Mouse (Mus musculus) embryonic facial prominence, embryonic 11.5 days (tissue): ENCODE measurements at regions not wholly inside any gene's neighbourhood (a gene's known extent, or its start where the extent isn't known, plus 50 kb on each side); places are given as distances from the start of the nearest gene placed in this dataset.

Experiments used
- ATAC-seq: fragments of 200-750 bp; cut with Nextera tagmentation; replicated peaks from 2 replicates; pipeline ENCODE4 v1.8.0; 2017; ENCODE audit warnings: low read depth; ENCODE audit not compliant: insufficient number of reproducible peaks, low FRiP score, low TSS enrichment
- DNase-seq: peaks from one replicate; pipeline ENCODE4 v3.0.0-alpha.2; 2015; ENCODE audit warnings: low spot score
- H3K27ac ChIP-seq: fragments of 300-500 bp; sonication (generic); replicated peaks from 2 replicates; pipeline ENCODE4 v1.5.1; 2014; ENCODE audit warnings: mild to moderate bottlenecking, low read depth, low read length, control low read depth
- H3K27me3 ChIP-seq: fragments of 300-500 bp; sonication (generic); 2 replicates; pipeline ENCODE4 v1.6.1; 2014; ENCODE audit warnings: mild to moderate bottlenecking, low read length, moderate library complexity, mixed read lengths; ENCODE audit not compliant: control insufficient read depth, insufficient read depth
- H3K36me3 ChIP-seq: fragments of 300-500 bp; sonication (generic); replicated peaks from 2 replicates; pipeline ENCODE4 v1.6.1; 2014; ENCODE audit warnings: low read depth, mild to moderate bottlenecking, low read length, moderate library complexity, mixed read lengths; ENCODE audit not compliant: control insufficient read depth, insufficient read depth
- H3K4me1 ChIP-seq: fragments of 300-500 bp; sonication (generic); 2 replicates; pipeline ENCODE4 v1.6.1; 2014; ENCODE audit warnings: low read length, mixed read lengths; ENCODE audit not compliant: control insufficient read depth, insufficient read depth
- H3K4me2 ChIP-seq: fragments of 300-500 bp; sonication (generic); 2 replicates; pipeline ENCODE4 v1.6.1; 2014; ENCODE audit warnings: low read depth, mild to moderate bottlenecking, control low read depth, low read length, moderate library complexity
- H3K4me3 ChIP-seq: fragments of 300-500 bp; sonication (generic); 2 replicates; pipeline ENCODE4 v1.5.1; 2014; ENCODE audit warnings: low read depth, low read length, control low read depth
- H3K9ac ChIP-seq: fragments of 300-500 bp; sonication (generic); replicated peaks from 2 replicates; pipeline ENCODE4 v1.6.1; 2014; ENCODE audit warnings: mild to moderate bottlenecking, control low read depth, low read length
- H3K9me3 ChIP-seq: fragments of 300-500 bp; sonication (generic); replicated peaks from 2 replicates; pipeline ENCODE4 v1.6.1; 2016; ENCODE audit warnings: mild to moderate bottlenecking, low read length, inconsistent platforms, mixed read lengths; ENCODE audit not compliant: control insufficient read depth
- WGBS: fragments of 180-500 bp; shearing (Covaris S2); extraction: QIAGEN DNeasy Blood & Tissue Kit; methylation state at CpG from one replicate; pipeline ENCODE4 v1.1.7; 2014; 5-methylcytosine and 5-hydroxymethylcytosine counted together

DNA sequence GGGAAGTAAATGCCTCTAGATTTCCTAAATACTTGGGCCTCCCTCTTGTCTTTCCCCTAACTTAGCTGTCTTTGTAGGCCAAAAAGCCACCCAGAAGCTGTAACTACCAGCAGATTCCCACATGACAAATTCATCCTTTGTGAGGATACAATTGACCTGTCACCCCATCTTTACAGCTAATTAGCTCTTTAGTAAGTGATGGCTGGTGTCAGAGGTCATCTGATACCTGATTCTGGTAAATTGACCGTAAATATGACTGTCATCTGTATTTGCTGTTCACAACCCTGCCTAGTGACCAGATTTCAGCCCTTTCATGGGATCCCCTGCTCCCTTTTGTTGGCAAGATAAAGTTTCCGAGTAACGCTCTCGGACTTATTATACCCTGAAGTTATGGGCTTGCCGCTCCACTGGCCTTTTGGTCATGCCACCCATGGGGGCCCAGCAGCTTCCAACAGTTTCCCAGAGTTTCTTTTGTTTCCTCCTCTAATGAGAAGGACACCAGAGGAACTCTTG is 279.5 kb downstream of the Gpat3 start:
- ATAC-seq (no peak), DNase-seq (peak; percentile 14)
- Histone ChIP-seq H3K4me3 (no peak overlapping the region), H3K27me3 (no peaks in the 10 kb centered on the region), H3K4me1 (no peaks in the 10 kb centered on the region), H3K9ac (no peak overlapping the region), H3K9me3 (no peaks in the 10 kb centered on the region), H3K27ac (no peak overlapping the region), H3K36me3 (no peaks in the 10 kb centered on the region), H3K4me2 (no peak overlapping the region)
- WGBS, result 24% methylated on average over 5 of the region's 5 CpGs

DNA sequence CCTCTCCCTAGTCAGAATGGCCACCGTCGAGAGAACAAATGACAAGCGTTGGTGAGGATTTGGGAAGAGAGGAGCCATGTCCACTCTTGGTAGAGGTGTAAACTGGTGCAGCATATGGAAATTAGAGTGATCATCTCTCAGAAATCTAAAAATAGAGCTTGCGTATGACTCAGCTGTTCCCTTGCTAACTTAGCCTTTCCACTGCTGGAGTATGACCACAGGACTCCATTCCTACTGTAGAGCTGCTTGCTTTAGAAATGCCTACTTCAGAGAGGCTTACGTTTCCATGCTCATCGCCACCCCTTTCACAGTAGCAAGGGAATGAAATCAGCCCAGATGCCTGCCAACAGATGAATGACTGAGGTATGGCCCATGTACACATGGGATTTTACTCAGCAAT is 277.4 kb downstream of the Gpat3 start:
- H3K4me3 ChIP-seq, result no peak overlapping the region
- H3K9me3 ChIP-seq, result no peaks in the 10 kb centered on the region
- H3K4me1 ChIP-seq, result no peaks in the 10 kb centered on the region
- no peak for ATAC-seq
- no peak overlapping the region for H3K27ac ChIP-seq
- no peaks in the 10 kb centered on the region for H3K36me3 ChIP-seq
- H3K4me2 ChIP-seq, result no peak overlapping the region
- no peak overlapping the region for H3K9ac ChIP-seq
- WGBS, result 92% methylated on average over 6 of the region's 6 CpGs
- no peaks in the 10 kb centered on the region for H3K27me3 ChIP-seq
- no peak for DNase-seq

DNA sequence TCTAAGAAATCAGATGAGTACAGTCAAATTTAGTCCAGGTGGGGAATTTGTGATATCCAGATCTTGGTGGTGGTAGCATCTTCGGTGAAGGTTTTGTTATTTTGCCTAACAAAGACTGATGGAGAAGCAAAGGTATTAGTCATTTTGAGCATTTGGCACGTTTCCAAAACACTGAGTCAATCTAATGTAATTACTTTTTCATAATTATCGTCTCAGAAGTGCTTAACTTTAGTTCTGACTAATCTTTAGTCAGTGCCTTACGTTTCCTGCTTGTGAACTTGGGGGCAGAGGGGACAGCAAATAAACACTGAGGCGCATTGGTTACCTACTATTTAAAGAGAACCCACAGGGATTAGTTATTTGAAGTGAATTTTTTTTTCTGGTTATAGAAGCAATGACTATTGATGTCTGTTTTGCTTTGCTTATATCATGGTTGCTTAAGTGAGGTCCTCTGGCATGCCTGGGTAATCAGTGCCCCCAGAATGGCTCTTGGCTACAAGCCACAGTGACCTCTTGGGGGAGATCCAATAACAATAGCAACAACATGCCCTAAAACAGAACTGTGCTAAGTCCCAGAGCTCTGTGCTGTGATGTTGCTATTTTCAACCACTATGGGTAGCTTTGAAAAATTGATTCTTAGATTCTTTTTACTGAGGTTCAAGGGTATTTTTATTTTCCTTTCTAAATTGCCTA is 275.1 kb downstream of the Gpat3 start:
- Histone ChIP-seq H3K27me3 (no peaks in the 10 kb centered on the region), H3K4me3 (no peak overlapping the region), H3K36me3 (no peaks in the 10 kb centered on the region), H3K27ac (no peak overlapping the region), H3K4me1 (no peaks in the 10 kb centered on the region), H3K4me2 (no peak overlapping the region), H3K9me3 (no peaks in the 10 kb centered on the region), H3K9ac (no peak overlapping the region)
- ATAC-seq (no peak), DNase-seq (peak; percentile 19)
- 51% methylated on average over 5 of the region's 5 CpGs for WGBS

- Histone ChIP-seq H3K4me3 (no peak overlapping the region), H3K27me3 (no peaks in the 10 kb centered on the region), H3K9me3 (no peaks in the 10 kb centered on the region), H3K4me2 (no peak overlapping the region), H3K4me1 (no peaks in the 10 kb centered on the region), H3K27ac (no peak overlapping the region), H3K36me3 (no peaks in the 10 kb centered on the region), H3K9ac (no peak overlapping the region)
- WGBS, result 40% methylated on average over 7 of the region's 7 CpGs
- DNase-seq (peak; percentile 2), ATAC-seq (no peak)
These were observed 266.7 kb downstream of the Gpat3 start for GRCm38 (mm10) chr5:101112151-101112769.

- H3K4me3 ChIP-seq, result no peak overlapping the region
- ATAC-seq, result no peak
- H3K36me3 ChIP-seq, result no peaks in the 10 kb centered on the region
- no peak for DNase-seq
- no peaks in the 10 kb centered on the region for H3K27me3 ChIP-seq
- H3K9ac ChIP-seq, result no peak overlapping the region
- no peaks in the 10 kb centered on the region for H3K4me1 ChIP-seq
- H3K9me3 ChIP-seq, result no peaks in the 10 kb centered on the region
- no peak overlapping the region for H3K27ac ChIP-seq
- 63% methylated on average over 4 of the region's 4 CpGs for WGBS
- H3K4me2 ChIP-seq, result no peak overlapping the region
These were observed 266.1 kb downstream of the Gpat3 start for GRCm38 (mm10) chr5:101111619-101112018.

- no peak overlapping the region for H3K9ac ChIP-seq
- 89% methylated on average over 11 of the region's 11 CpGs for WGBS
- no peak overlapping the region for H3K4me2 ChIP-seq
- ATAC-seq (no peak), DNase-seq (no peak)
- H3K4me1 ChIP-seq, result no peaks in the 10 kb centered on the region
- H3K27ac ChIP-seq, result no peak overlapping the region
- H3K4me3 ChIP-seq, result no peak overlapping the region
- no peaks in the 10 kb centered on the region for H3K36me3 ChIP-seq
- no peaks in the 10 kb centered on the region for H3K9me3 ChIP-seq
- H3K27me3 ChIP-seq, result no peaks in the 10 kb centered on the region
These were observed 255.6 kb downstream of the Gpat3 start for GRCm38 (mm10) chr5:101100975-101101699.

- no peak for DNase-seq
- no peaks in the 10 kb centered on the region for H3K27me3 ChIP-seq
- H3K4me2 ChIP-seq, result no peak overlapping the region
- H3K4me3 ChIP-seq, result no peak overlapping the region
- no peaks in the 10 kb centered on the region for H3K36me3 ChIP-seq
- H3K9me3 ChIP-seq, result no peaks in the 10 kb centered on the region
- no peak for ATAC-seq
- H3K27ac ChIP-seq, result no peak overlapping the region
- no peaks in the 10 kb centered on the region for H3K4me1 ChIP-seq
- WGBS, result 83% methylated on average over 21 of the region's 21 CpGs
- no peak overlapping the region for H3K9ac ChIP-seq
These were observed 245.6 kb downstream of the Gpat3 start for GRCm38 (mm10) chr5:101091027-101091598.
